Mouse (Mus musculus): ENCODE measurements around the gene Slf1. TPM values are rescaled to one million over a fixed set of nuclear protein-coding genes. Genes with fewer than 3 reads are reported as not detected.

Slf1 gene
- polyA plus RNA-seq, 1 experiment from 2014 or later, result 50.1 TPM

Other genes starting within 250 kb of the Slf1 start
- 6.4 and 7.4 TPM in 2 replicates for gene 2210408I21Rik, start 67 bp upstream of the Slf1 start, polyA plus RNA-seq (2015; fragmentation: Nextera tagmentation; extraction: Ambion mirVana)

All from thymus, postnatal 0 days (tissue).